Mouse (Mus musculus): Measurements from ENCODE around the gene Heca.
"Not testable (repeated sequence)": the region's sequence is repeated elsewhere in the genome, so short reads cannot be mapped to it uniquely, and the experiment has no call there.

Gene Heca

DNA sequence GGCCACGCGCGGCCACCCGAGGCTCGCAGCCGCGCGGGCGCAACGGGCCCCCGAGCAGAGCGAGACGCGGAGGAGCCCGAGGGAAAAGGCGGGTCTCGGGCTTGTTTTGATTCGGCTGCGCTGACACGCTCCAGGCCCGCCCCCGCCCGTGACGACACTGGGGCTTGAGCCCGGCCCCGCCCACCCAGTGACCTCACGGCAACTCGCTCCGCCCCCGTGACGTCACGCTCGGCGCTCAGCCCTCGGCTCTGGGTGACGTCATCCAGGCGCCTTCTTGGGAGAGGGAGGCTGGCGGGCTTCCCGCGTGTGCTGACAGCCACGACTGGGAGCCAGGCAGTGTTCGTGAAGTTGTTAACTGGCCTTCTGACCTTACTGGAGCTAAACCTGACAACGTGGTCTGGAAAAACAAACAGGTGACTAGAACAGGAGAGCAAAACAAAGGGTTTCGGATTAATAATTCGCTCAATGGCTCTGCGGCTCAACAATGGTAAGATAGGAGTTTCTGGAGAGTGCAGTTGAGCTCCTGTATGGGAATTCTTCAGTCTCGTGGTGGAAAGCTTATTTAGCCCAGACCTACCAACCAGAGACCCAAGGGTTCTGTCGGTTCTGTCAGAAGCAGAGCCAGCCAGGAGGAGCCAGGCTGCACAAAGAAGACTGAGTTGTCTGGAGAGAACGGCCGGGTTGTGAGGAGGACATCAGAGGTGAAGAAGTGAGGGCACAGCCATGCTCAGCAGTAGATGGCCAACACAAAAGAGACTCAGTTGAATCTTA is at the start of gene Heca:
Gene Heca, minus strand, starts transcription at position 108 of the 771 bp plus-strand sequence.
- in situ Hi-C loops (cut with MboI) = no loop called here

- in situ Hi-C loops (cut with MboI) = no loop called here
Measured at GRCm38 (mm10) chr10:17990576-17990975, 42.7 kb upstream of the Heca start.

GRCm38 (mm10) chr10:17989136-17989535 is 41.3 kb upstream of the Heca start:
- in situ Hi-C loops (cut with MboI) = no loop called here

- in situ Hi-C loops (cut with MboI) = no loop called here
Measured at GRCm38 (mm10) chr10:17987823-17988423, 40.1 kb upstream of the Heca start.

DNA sequence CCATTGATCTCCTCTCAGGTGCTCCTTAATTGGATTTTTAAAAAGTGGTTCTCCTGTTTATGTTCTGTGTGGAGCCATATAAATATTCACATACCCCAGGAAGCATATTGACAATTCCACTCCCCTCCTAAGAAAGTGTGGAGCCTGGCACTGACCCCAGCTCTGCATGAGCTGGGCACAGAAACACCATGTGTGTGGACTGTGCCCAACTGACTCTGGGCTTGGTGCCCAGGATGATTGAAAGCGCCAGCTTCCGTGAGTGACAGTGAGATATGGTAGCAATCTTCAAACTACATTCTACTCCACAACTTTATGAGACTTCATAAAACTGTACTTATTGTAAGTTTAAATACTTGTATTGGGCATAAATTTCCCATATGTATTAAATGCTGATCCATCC is 35.4 kb upstream of the Heca start:
- in situ Hi-C loops (cut with MboI) = no loop called here

GRCm38 (mm10) chr10:17966090-17966489 is 18.2 kb upstream of the Heca start:
- in situ Hi-C loops (cut with MboI) = no loop called here

- in situ Hi-C loops (cut with MboI) = no loop called here
Measured at GRCm38 (mm10) chr10:17950761-17951160, 2.9 kb upstream of the Heca start.

DNA sequence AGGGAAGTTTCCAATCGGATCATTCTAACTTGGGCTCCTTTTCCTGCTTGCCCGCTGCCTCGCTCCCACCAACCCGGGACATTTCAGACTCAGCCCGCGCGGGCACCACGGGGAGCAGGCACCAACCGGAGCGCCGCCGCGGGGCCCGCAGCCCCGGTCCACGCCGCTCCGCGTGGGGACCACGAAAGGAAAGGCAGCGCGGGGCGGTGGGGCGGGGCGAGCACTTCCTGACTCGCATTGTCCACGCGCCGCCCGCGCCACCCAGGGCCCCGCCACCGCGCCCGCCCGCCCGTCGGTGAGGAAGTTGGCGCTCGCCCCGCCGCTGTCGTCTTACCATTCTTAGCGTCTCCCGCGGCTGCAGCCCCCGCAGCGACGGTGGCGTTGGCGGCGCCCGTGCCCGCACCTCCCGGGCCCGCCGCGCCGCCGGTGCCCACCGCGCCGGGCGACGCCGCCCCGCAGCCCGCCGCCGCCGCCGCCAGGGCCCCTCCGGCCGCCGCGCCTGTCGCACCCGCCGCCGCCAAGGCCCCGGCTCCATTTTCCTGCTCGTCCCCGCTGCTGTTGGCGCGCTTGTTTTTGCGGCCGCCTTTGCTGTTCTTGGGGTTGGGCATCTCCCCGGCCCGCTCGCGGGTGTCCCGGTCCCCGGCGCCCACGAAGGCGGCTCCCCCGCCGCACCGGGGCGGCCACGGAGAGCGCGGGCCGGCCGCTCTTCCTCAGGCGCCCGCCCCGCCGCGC is 526 bp downstream of the Heca start:
- in situ Hi-C loops (cut with MboI) = no loop called here

GRCm38 (mm10) chr10:17946799-17947174 is 1.1 kb downstream of the Heca start:
- in situ Hi-C loops (cut with MboI) = not testable (repeated sequence)

- in situ Hi-C loops (cut with MboI) = no loop called here
Measured at GRCm38 (mm10) chr10:17946046-17946445, 1.8 kb downstream of the Heca start.

DNA sequence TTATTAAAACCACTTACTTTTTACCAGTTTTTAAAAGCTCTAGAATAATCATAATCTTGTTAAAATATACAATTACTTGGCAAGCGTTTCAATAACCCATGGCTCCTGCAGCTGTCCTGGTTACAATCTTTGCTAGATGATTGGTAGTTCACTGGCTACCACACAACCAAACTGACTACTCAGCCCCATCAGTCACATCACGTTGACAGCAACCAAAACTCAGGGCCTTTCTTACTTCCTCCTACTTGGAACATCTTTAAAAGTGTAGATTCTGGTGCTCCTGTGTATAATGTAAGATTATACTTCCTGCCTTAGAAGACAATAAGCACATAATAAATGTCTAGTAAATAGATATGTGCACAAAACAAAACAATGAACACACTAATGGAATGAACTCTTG is 14.2 kb downstream of the Heca start:
- in situ Hi-C loops (cut with MboI) = no loop called here

DNA sequence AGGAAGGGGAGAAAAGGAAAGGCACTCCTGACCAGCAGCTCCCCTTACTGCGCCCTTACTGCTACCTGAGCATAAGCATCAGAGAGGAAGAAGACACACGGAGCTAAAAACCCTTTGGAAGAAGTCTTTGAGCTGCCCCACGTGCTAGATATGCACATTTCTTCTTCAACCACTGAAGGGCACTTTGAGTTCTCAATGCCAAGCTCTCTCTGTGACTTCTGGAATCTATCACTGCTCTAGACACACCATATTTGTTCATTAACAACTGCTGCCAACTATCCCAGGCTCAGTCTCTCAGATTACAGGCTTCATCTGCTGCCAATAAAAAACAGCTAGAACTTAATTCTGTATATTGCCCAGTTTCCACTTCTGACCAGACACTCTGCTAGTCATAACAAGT is 15.7 kb downstream of the Heca start:
- in situ Hi-C loops (cut with MboI) = no loop called here

- in situ Hi-C loops (cut with MboI) = no loop called here
Measured at GRCm38 (mm10) chr10:17931157-17931556, 16.7 kb downstream of the Heca start.

DNA sequence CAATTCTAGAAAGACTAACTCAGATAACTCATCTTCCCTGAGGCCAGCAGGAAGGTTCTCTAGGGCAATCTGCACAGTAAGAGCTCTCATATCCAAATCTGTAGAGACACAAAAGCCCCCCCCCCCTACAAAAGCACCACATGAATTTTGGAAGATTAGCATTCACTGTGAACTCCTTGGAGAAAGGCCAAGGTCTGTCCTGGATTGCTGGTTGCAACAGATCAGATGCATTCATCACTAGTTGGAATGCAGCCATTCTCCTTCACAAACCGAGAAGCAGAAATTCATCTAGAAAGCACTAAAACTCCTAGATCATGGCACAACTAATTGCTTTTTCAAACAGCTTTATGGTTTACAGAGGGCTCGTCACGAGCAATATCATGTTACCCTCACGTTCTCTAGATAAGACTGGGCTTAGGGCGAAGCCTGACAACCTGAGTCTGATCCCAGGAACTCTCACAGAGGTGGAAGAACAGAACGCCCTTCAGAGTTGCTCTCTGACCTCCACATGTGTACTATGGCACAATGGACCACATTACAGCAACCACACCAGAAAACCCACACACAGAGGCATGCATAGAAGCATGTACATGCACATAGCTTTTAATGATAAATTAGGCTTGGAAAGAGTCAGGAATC is 17.3 kb downstream of the Heca start:
- in situ Hi-C loops (cut with MboI) = no loop called here

DNA sequence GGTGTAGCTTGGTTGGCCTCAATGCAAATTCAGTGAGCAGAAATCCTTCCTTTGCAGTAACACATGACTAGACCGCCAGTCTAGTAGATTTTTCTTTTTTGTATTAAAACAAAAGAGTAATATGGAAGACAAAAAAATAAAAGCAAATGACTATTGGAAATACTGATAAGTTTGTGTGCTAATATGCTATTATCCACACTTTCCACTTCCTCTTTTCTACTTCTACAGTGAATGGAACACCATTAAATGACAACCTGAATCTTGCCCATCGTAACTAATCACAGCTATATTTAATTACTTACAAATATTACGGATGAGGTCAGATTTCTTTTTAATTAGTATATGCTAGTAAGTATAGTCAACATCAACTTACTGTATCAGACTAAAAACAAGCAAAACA is 22.7 kb downstream of the Heca start:
- in situ Hi-C loops (cut with MboI) = no loop called here

- in situ Hi-C loops (cut with MboI) = no loop called here
Measured at GRCm38 (mm10) chr10:17924166-17924565, 23.7 kb downstream of the Heca start.

DNA sequence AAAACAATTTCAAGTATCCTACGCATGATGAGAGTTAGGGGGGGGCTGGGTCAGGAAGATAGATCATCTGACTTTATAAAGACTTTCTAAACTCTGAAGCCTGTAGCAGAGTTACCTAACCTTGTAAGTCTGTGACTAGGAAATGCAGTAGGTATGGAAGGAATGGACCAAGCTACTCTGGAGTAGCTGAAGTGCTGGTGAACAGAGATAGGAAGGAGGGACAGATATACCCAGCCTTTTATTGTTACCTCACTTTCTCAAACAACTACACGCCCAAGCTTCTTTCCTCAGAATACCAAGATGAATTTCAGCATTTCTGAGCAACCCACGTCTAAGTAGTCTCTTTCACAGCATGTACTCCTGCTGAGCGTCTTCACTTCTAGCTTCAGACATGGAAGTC is 26.5 kb downstream of the Heca start:
- in situ Hi-C loops (cut with MboI) = no loop called here

DNA sequence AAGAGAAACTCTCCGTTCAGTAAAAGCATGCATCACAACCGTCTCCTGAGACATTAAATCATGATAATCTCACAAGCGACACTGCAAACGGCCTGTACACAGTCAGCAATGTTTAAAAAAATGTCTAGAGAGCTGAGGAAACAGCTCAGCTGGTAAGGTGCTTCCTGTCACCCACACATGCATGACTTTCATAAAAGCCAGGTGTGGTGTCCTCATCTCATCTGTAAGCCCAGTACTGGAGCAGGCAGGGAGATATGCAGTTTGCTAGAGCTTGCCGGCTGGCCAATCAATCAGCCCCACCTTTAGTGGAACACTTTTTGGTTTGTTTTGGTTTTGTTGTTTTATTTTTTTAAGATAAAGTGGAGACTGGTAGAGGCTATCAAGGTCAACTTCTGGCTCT is 27.9 kb downstream of the Heca start:
- in situ Hi-C loops (cut with MboI) = no loop called here

GRCm38 (mm10) chr10:17919032-17919431 is 28.8 kb downstream of the Heca start:
- in situ Hi-C loops (cut with MboI) = no loop called here

DNA sequence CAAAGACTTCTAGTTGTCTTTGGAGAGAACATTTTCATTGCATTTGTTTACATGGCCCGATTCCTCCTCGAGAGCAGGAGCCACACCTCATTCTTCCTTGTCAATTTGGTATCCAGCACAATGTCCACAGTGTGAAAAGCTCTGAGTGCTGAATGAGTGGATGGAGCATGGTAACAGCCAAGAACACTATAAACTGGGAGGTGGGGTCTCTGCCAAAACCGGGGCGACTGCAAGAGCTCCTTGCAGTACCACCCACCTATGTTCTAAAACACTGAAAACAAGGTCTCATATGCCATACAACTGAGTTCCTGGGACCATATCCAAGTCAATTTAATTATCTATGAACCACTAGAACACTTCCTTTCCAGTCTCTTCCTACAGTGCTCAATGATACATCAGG is 39.1 kb downstream of the Heca start:
- in situ Hi-C loops (cut with MboI) = no loop called here

DNA sequence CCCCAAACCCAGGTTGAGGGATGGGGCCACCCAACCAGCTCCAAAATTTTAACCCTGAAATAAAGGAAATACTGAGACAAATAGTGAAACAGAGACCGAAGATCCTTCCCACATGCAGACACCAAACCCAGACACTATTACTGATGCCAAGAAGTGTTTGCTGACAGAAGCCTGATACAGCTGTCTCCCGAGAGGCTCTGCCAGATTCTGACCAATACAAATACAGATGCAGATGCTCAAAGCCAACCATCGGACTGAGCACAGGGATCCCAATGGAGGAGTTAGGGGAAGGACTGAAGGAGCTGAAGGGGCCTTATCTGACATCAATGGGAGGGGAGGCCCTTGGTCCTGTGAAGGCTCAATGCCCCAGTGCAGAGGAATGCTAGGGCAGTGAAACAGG is 41.5 kb downstream of the Heca start:
- in situ Hi-C loops (cut with MboI) = not testable (repeated sequence)

DNA sequence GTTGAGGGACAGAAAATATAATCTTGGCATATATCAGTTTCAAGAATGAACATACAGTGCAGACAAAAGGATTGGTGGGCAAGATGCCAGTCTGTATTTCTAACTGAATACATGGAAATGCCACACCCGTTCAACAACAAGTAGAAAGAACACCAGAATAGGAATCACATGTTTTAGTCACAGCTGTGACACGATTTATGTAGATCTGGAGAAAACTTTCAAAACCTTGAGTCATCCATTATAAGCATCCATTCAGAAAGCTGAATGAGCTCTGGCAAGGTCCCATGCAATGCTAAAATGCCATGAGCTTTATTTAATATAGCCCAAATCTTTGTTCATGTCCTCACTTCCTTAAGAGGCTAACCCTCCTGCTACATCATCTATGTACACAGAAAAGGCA is 44.4 kb downstream of the Heca start:
- in situ Hi-C loops (cut with MboI) = no loop called here

GRCm38 (mm10) chr10:17880724-17881123 is 67.1 kb downstream of the Heca start:
- in situ Hi-C loops (cut with MboI) = no loop called here
